Comparison of ENCODE assay signal across 8 mouse cellular contexts in genomic region chr5:60608943-60609614, GRCm38 (mm10).
DNase-seq lines count a peak whose midpoint lies in the region; ATAC-seq and TF ChIP-seq lines count a peak whose summit lies in the region.

No protein-coding gene starts in this region.

- H3K27me3 ChIP-seq in kidney, postnatal 0 days (ENCODE audit: insufficient read depth, low read length) = no peaks in the 10 kb centered on the region
- H3K27me3 ChIP-seq in kidney, embryonic 16.5 days (ENCODE audit: insufficient read depth, low read length) = no peaks in the 10 kb centered on the region

- no peak overlapping the region for H3K9ac ChIP-seq in kidney, postnatal 0 days (ENCODE audit: low read depth, low read length)
- H3K9ac ChIP-seq in kidney, embryonic 16.5 days (replicated peaks; ENCODE audit: low read length) = no peak overlapping the region

- no peak overlapping the region for H3K27ac ChIP-seq in kidney, postnatal 0 days
- H3K27ac ChIP-seq in kidney, embryonic 16.5 days (ENCODE audit: low read length) = no peak overlapping the region

- peak; percentile 71 for TF ChIP-seq CTCF in kidney, postnatal 0 days (IDR thresholded peaks at IDR 0.05; ENCODE audit: low read depth)

- ATAC-seq in kidney, postnatal 0 days (replicated peaks; ENCODE audit: low FRiP score, low read depth) = no peak
- ATAC-seq in kidney, embryonic 16.5 days (ENCODE audit: low FRiP score, low TSS enrichment) = no peak

- H3K4me3 ChIP-seq in kidney, postnatal 0 days (replicated peaks; ENCODE audit: low read depth, low read length) = no peak overlapping the region
- H3K4me3 ChIP-seq in kidney, embryonic 16.5 days (ENCODE audit: low read length) = no peak overlapping the region

- no peaks in the 10 kb centered on the region for H3K9me3 ChIP-seq in kidney, postnatal 0 days (replicated peaks; ENCODE audit: low read length)
- H3K9me3 ChIP-seq in kidney, embryonic 16.5 days (ENCODE audit: low read length) = no peaks in the 10 kb centered on the region

- 39% methylated on average over 4 of the region's 4 CpGs for WGBS in kidney, postnatal 0 days
- 40% methylated on average over 4 of the region's 4 CpGs for WGBS in kidney, embryonic 16.5 days

- no peaks in the 10 kb centered on the region for H3K36me3 ChIP-seq in kidney, postnatal 0 days (ENCODE audit: insufficient read depth, low read length)
- no peaks in the 10 kb centered on the region for H3K36me3 ChIP-seq in kidney, embryonic 16.5 days (ENCODE audit: insufficient read depth, low read length)

- H3K4me2 ChIP-seq in kidney, postnatal 0 days (ENCODE audit: low read length) = no peak overlapping the region
- no peak overlapping the region for H3K4me2 ChIP-seq in kidney, embryonic 16.5 days (replicated peaks; ENCODE audit: low read depth, low read length)

- H3K4me1 ChIP-seq in kidney, postnatal 0 days (replicated peaks; ENCODE audit: insufficient read depth, low read length) = no peaks in the 10 kb centered on the region
- no peaks in the 10 kb centered on the region for H3K4me1 ChIP-seq in kidney, embryonic 16.5 days (ENCODE audit: insufficient read depth, low read length)

- DNase-seq in kidney, postnatal 0 days (ENCODE audit: low spot score) = peak; percentile 16
- DNase-seq in kidney, adult 18-20 months = no peak
- peak; percentile 7 for DNase-seq in WW6 (ENCODE audit: low read depth, low spot score)
- peak; percentile 16 for DNase-seq in forelimb bud, embryonic 11.5 days (ENCODE audit: low read depth, low spot score)
- peak; percentile 12 for DNase-seq in mesoderm, embryonic 11.5 days (ENCODE audit: low read depth, low spot score)
- DNase-seq in gastrocnemius, postnatal 10 days = no peak
- no peak for DNase-seq in adrenal gland, adult 8-10 months

Comparison
In these comparisons a context has a peak if more than half of its experiments do, and no peak if none do; other contexts are left out.
1. DNase-seq: peak in kidney, postnatal 0 days (single experiment), WW6 (single experiment), forelimb bud, embryonic 11.5 days (single experiment) and mesoderm, embryonic 11.5 days (single experiment); none in kidney, adult 18-20 months (single experiment), gastrocnemius, postnatal 10 days (single experiment) and adrenal gland, adult 8-10 months (single experiment).